Mouse (Mus musculus): Measurements from ENCODE around the gene Nfkbib. TPM values are rescaled to one million over a fixed set of nuclear protein-coding genes. Genes with fewer than 3 reads are reported as not detected.
A peak's percentile ranks its signal among the peaks of the same experiment; 100 is the strongest.

The Nfkbib gene
- polyA plus RNA-seq (2015; fragmentation: Nextera tagmentation; extraction: Ambion mirVana) = 42.8 and 47.1 TPM in 2 replicates

- no peaks in the 10 kb centered on the region for H3K9me3 ChIP-seq (replicated peaks)
- peak within 1 kb of the TSS; percentile 69 for H3K9ac ChIP-seq
- H3K27me3 ChIP-seq = no peaks in the 10 kb centered on the region
- 59% methylated on average over 7 of the region's 7 CpGs for WGBS
- 0 out of 2 replicates have a peak, but pooled peaks cover 7% of the 10 kb centered on the region for H3K36me3 ChIP-seq
- peak within 1 kb of the TSS; percentile 58 for H3K4me2 ChIP-seq (replicated peaks)
- H3K27ac ChIP-seq (replicated peaks) = no peak within 1 kb of the TSS
- H3K4me3 ChIP-seq (replicated peaks) = peak within 1 kb of the TSS; percentile 73
- H3K4me1 ChIP-seq = peaks cover 22% of the 10 kb centered on the region
- no peak for ATAC-seq (ENCODE audit: insufficient number of reproducible peaks, low FRiP score, low TSS enrichment, low read depth)
Observed at GRCm38 (mm10) chr7:28767462-28767965, at the start of gene Nfkbib. Nfkbib (minus strand) TSS chr7:28767512.

- Histone ChIP-seq H3K9ac (no peak overlapping the region), H3K4me1 (peaks cover 75% of the 10 kb centered on the region), H3K4me2 (replicated peaks) (no peak overlapping the region), H3K27me3 (no peaks in the 10 kb centered on the region), H3K4me3 (replicated peaks) (no peak overlapping the region), H3K27ac (replicated peaks) (no peak overlapping the region), H3K9me3 (replicated peaks) (no peaks in the 10 kb centered on the region), H3K36me3 (peaks cover 89% of the 10 kb centered on the region)
- no peak for ATAC-seq (ENCODE audit: insufficient number of reproducible peaks, low FRiP score, low TSS enrichment, low read depth)
- WGBS = 90% methylated on average over 10 of the region's 10 CpGs
Observed at GRCm38 (mm10) chr7:28816920-28817319, 49.6 kb upstream of the Nfkbib start.

DNA sequence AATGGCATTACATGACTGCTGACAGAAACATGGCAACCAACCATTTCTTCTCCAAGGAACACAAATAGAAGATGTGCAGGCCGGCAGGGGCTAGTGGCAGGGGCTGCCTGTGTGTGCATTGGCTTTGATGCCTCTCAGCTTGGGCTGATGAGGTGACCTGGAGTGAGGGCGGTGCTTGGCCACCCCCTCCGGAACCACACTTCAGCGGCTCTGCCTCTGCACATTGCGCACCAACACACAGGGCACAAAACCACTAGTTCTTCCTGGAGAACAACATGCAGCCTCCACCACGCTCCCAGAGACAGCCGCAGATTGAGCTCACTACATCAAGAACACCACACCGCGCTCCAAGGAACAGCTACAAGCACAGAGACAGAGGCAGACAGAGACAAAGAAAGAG, 48.9 kb upstream of the Nfkbib start:
- Histone ChIP-seq H3K4me1 (peaks cover 76% of the 10 kb centered on the region), H3K36me3 (peaks cover 81% of the 10 kb centered on the region), H3K9me3 (replicated peaks) (no peaks in the 10 kb centered on the region), H3K4me2 (replicated peaks) (no peak overlapping the region), H3K9ac (no peak overlapping the region), H3K27ac (replicated peaks) (0 out of 2 replicates have a peak overlapping the region, but pooled peaks have one; percentile 39), H3K4me3 (replicated peaks) (no peak overlapping the region), H3K27me3 (no peaks in the 10 kb centered on the region)
- 82% methylated on average over 9 of the region's 9 CpGs for WGBS
- no peak for ATAC-seq (ENCODE audit: insufficient number of reproducible peaks, low FRiP score, low TSS enrichment, low read depth)

GRCm38 (mm10) chr7:28815230-28815629, 47.9 kb upstream of the Nfkbib start:
- ATAC-seq (ENCODE audit: insufficient number of reproducible peaks, low FRiP score, low TSS enrichment, low read depth) = no peak
- no peak overlapping the region for H3K9ac ChIP-seq
- H3K27me3 ChIP-seq = no peaks in the 10 kb centered on the region
- no peak overlapping the region for H3K4me3 ChIP-seq (replicated peaks)
- peaks cover 69% of the 10 kb centered on the region for H3K4me1 ChIP-seq
- WGBS = 88% methylated on average over 9 of the region's 9 CpGs
- no peaks in the 10 kb centered on the region for H3K9me3 ChIP-seq (replicated peaks)
- H3K27ac ChIP-seq (replicated peaks) = no peak overlapping the region
- H3K36me3 ChIP-seq = peaks cover 72% of the 10 kb centered on the region
- H3K4me2 ChIP-seq (replicated peaks) = no peak overlapping the region

DNA sequence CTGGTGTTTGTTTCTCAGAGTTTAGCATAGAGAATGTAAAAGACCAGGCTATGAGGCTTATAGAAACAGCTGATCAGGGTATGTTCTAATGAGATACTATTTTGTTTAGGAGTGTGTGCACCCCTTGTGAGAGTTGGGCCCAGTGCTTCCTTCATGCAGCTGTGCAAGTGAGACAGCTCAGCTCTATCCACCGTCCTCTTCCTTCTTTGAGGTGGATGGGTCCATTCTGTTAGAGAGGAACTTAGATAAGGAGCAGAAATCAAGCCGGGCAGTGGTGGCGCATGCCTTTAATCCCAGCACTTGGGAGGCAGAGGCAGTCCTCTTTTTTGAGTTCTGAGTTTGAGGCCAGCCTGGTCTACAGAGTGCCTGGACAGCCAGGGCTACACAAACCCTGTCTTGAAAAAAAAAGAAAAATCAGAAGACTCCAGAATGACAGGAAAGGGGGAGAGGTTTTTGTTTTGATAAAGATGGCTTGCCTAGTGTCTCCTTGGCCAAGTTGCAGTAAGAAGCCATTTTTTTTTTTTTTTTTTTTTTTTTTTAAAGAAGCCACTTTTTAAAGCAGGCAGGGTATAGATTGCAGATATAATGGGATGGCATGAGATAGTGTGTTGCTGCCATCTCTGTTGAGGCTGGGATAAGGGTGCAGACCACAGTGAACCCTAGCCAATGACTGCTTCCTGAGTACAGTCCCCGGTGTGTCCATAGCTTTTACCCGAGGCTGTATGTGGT, 47.2 kb upstream of the Nfkbib start:
- WGBS = 85% methylated on average over 5 of the region's 5 CpGs
- no peaks in the 10 kb centered on the region for H3K9me3 ChIP-seq (replicated peaks)
- H3K9ac ChIP-seq = no peak overlapping the region
- no peak overlapping the region for H3K4me2 ChIP-seq (replicated peaks)
- H3K27ac ChIP-seq (replicated peaks) = no peak overlapping the region
- no peak overlapping the region for H3K4me3 ChIP-seq (replicated peaks)
- H3K4me1 ChIP-seq = peaks cover 63% of the 10 kb centered on the region
- H3K27me3 ChIP-seq = no peaks in the 10 kb centered on the region
- peaks cover 64% of the 10 kb centered on the region for H3K36me3 ChIP-seq
- ATAC-seq (ENCODE audit: insufficient number of reproducible peaks, low FRiP score, low TSS enrichment, low read depth) = no peak

DNA sequence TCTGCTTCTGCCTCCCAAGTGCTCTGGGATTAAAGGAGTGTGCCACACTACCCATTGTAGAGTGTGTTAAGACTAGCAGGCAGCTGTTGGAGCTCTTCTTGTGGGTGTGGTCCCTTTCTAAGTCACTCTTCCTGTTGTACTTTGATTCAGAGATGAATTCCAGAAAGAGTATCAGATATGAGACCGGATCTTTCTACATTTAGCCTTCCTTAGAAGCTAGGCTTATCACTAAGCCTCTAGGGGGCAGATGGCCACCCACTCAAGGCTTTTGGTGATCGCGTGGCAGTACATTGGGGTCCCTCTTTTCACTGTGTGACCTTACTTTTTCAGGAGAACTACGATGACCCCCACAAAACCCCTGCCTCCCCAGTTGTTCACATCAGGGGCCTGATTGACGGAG, 45.6 kb upstream of the Nfkbib start:
- H3K27ac ChIP-seq (replicated peaks) = peak overlapping the region; percentile 28; the same call in 1 of the 2 replicates
- H3K4me2 ChIP-seq (replicated peaks) = peak overlapping the region; percentile 75
- no peaks in the 10 kb centered on the region for H3K27me3 ChIP-seq
- 68% methylated on average over 5 of the region's 5 CpGs for WGBS
- ATAC-seq (ENCODE audit: insufficient number of reproducible peaks, low FRiP score, low TSS enrichment, low read depth) = no peak
- H3K9me3 ChIP-seq (replicated peaks) = no peaks in the 10 kb centered on the region
- H3K4me1 ChIP-seq = peaks cover 62% of the 10 kb centered on the region
- H3K9ac ChIP-seq = 0 out of 2 replicates have a peak overlapping the region, but pooled peaks have one; percentile 68
- peaks cover 50% of the 10 kb centered on the region for H3K36me3 ChIP-seq
- H3K4me3 ChIP-seq (replicated peaks) = peak overlapping the region; percentile 79

DNA sequence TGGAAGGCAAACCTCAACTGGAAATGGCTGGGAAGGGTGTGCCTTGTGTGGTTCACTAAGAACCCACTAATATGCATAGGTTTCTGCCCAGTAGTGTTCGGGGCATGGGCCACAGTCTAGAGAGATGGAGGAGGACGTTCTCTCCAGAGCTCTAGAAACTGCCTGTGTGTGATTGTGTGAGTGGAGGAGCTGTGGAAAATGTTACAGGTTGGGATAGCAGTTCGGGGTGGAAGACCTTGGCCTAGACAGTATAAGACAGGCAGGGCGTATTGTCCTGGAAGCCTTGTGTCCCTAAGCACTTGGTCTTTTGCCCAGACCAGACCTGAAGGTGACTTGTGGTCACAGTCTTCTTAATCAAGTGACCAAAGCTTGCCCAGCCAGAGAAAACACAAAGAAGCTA, 45.1 kb upstream of the Nfkbib start:
- ATAC-seq (ENCODE audit: insufficient number of reproducible peaks, low FRiP score, low TSS enrichment, low read depth) = no peak
- H3K9ac ChIP-seq = peak overlapping the region; percentile 68
- peaks cover 62% of the 10 kb centered on the region for H3K4me1 ChIP-seq
- 66% methylated on average over 4 of the region's 4 CpGs for WGBS
- no peaks in the 10 kb centered on the region for H3K27me3 ChIP-seq
- peak overlapping the region; percentile 79 for H3K4me3 ChIP-seq (replicated peaks)
- H3K36me3 ChIP-seq = peaks cover 45% of the 10 kb centered on the region
- H3K4me2 ChIP-seq (replicated peaks) = peak overlapping the region; percentile 75
- H3K27ac ChIP-seq (replicated peaks) = no peak overlapping the region; the same call in 1 of the 2 replicates
- no peaks in the 10 kb centered on the region for H3K9me3 ChIP-seq (replicated peaks)

DNA sequence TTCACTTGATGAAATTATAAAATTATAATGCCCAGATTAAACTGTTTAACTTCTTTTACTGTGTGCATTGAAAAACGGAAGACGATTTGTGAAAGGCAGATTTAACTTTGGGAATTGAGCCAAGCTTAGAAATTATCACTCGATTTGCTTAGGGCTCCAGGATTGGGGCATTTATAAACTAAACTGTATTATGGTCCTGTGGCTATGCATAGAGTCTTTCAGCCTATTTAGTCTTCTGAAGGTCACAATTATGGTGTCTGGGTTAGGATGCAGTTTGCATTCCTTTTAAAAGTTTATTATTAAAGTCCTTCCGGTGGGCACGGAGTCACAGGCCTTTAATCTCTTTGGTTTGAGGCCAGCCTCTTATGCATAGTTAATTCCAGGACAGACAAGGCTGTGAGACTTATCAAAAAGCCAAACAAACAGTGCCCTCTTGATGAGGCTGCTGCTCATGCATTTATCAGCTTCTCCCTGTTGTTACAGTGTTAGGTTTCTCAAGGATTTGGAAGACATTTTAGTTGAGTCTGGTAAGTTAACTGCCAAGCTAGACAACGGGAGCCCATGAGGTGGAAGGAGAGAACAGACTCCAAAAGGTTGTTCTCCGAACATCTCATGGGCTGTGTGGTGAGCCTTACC, 44.4 kb upstream of the Nfkbib start:
- H3K27ac ChIP-seq (replicated peaks) = peak overlapping the region; percentile 98
- H3K4me1 ChIP-seq = peaks cover 55% of the 10 kb centered on the region
- H3K9me3 ChIP-seq (replicated peaks) = no peaks in the 10 kb centered on the region
- H3K27me3 ChIP-seq = no peaks in the 10 kb centered on the region
- peak overlapping the region; percentile 68 for H3K9ac ChIP-seq
- ATAC-seq (ENCODE audit: insufficient number of reproducible peaks, low FRiP score, low TSS enrichment, low read depth) = no peak
- 5% methylated on average over 7 of the region's 7 CpGs for WGBS
- peaks cover 38% of the 10 kb centered on the region for H3K36me3 ChIP-seq
- peak overlapping the region; percentile 79 for H3K4me3 ChIP-seq (replicated peaks)
- peak overlapping the region; percentile 75 for H3K4me2 ChIP-seq (replicated peaks)

- H3K4me2 ChIP-seq (replicated peaks) = peak overlapping the region; percentile 75
- H3K4me1 ChIP-seq = peaks cover 51% of the 10 kb centered on the region
- under 1% methylated on average over 40 of the region's 40 CpGs for WGBS
- H3K36me3 ChIP-seq = peaks cover 33% of the 10 kb centered on the region
- no peaks in the 10 kb centered on the region for H3K27me3 ChIP-seq
- peak overlapping the region; percentile 68 for H3K9ac ChIP-seq
- H3K4me3 ChIP-seq (replicated peaks) = peak overlapping the region; percentile 79
- H3K27ac ChIP-seq (replicated peaks) = peak overlapping the region; percentile 98
- no peaks in the 10 kb centered on the region for H3K9me3 ChIP-seq (replicated peaks)
- peak; percentile 65 for ATAC-seq (ENCODE audit: insufficient number of reproducible peaks, low FRiP score, low TSS enrichment, low read depth)
Observed at GRCm38 (mm10) chr7:28811228-28811627, 43.9 kb upstream of the Nfkbib start.

- Histone ChIP-seq H3K36me3 (peaks cover 24% of the 10 kb centered on the region), H3K4me3 (replicated peaks) (peak overlapping the region; percentile 79), H3K4me2 (replicated peaks) (peak overlapping the region; percentile 94), H3K27ac (replicated peaks) (peak overlapping the region; percentile 100), H3K9ac (peak overlapping the region; percentile 84), H3K27me3 (no peaks in the 10 kb centered on the region), H3K9me3 (replicated peaks) (no peaks in the 10 kb centered on the region), H3K4me1 (peaks cover 43% of the 10 kb centered on the region)
- under 1% methylated on average over 70 of the region's 70 CpGs for WGBS
- peak; percentile 93 for ATAC-seq (ENCODE audit: insufficient number of reproducible peaks, low FRiP score, low TSS enrichment, low read depth)
Observed at GRCm38 (mm10) chr7:28810107-28811066, 43.1 kb upstream of the Nfkbib start.

All from embryonic facial prominence, embryonic 15.5 days (tissue).